ENCODE assay signal across 19 mouse cellular contexts in genomic region chr1:187964829-187965760, GRCm38 (mm10).
DNase-seq lines count a peak whose midpoint lies in the region; ATAC-seq lines count a peak whose summit lies in the region.
"Had no signal": no experiment of that assay in that cellular context is flagged by ENCODE, and none has a peak within 500 bp of the region (broad histone marks: within the 10 kb centered on the region; RNA-seq: fewer than 3 reads in every experiment).

No protein-coding gene starts in this region.

- DNase-seq in heart, postnatal 10 days = no peak
- peak; percentile 91 for DNase-seq in midbrain, embryonic 11.5 days (ENCODE audit: low spot score, missing footprints)
- DNase-seq in forebrain, embryonic 14.5 days (ENCODE audit: low spot score) = peak; percentile 67
- no peak for DNase-seq in layer of hippocampus, postnatal 14 days (ENCODE audit: low spot score in 2 of 2)
- DNase-seq in embryonic facial prominence, embryonic 10.5 days (ENCODE audit: low spot score) = no peak
- DNase-seq: adrenal gland, postnatal 14 days; cerebellum, adult 18-20 months; gastrocnemius, postnatal 14 days; left cerebral cortex, postnatal 4 days; lung, embryonic 14.5 days; lung, postnatal 4 days; right cerebral cortex, postnatal 25 days; thymus, postnatal 14 days had no signal

- no peaks in the 10 kb centered on the region for H3K27me3 ChIP-seq in heart, embryonic 12.5 days (replicated peaks)
- no peaks in the 10 kb centered on the region for H3K27me3 ChIP-seq in midbrain, embryonic 11.5 days (ENCODE audit: control insufficient read depth, insufficient read depth, low read length)
- H3K27me3 ChIP-seq in midbrain, embryonic 13.5 days = peaks cover 7% of the 10 kb centered on the region; the same call in 1 of the 2 replicates
- H3K27me3 ChIP-seq in forebrain, embryonic 14.5 days (replicated peaks; ENCODE audit: control insufficient read depth, insufficient read depth, low read length) = 0 out of 2 replicates have a peak, but pooled peaks cover 7% of the 10 kb centered on the region
- H3K27me3 ChIP-seq in stomach, embryonic 15.5 days (replicated peaks) = no peaks in the 10 kb centered on the region
- H3K27me3 ChIP-seq in embryonic facial prominence, embryonic 10.5 days (replicated peaks; ENCODE audit: low read depth, poor library complexity, severe bottlenecking) = 0 out of 2 replicates have a peak, but pooled peaks cover 4% of the 10 kb centered on the region
- H3K27me3 ChIP-seq: Patski had no signal

- H3K27ac ChIP-seq in heart, embryonic 12.5 days (ENCODE audit: poor library complexity, severe bottlenecking) = peak overlapping the region; percentile 85
- H3K27ac ChIP-seq in midbrain, embryonic 11.5 days (ENCODE audit: low read depth, low read length) = no peak overlapping the region
- H3K27ac ChIP-seq in midbrain, embryonic 13.5 days = no peak overlapping the region
- H3K27ac ChIP-seq in forebrain, embryonic 14.5 days (ENCODE audit: low read depth, low read length) = no peak overlapping the region; the same call in 1 of the 2 replicates
- H3K27ac ChIP-seq in stomach, embryonic 15.5 days = no peak overlapping the region
- H3K27ac ChIP-seq in embryonic facial prominence, embryonic 10.5 days (replicated peaks) = no peak overlapping the region
- H3K27ac ChIP-seq: hindbrain, embryonic 10.5 days had no signal

- H3K9me3 ChIP-seq in heart, embryonic 12.5 days (replicated peaks) = no peaks in the 10 kb centered on the region
- H3K9me3 ChIP-seq in midbrain, embryonic 11.5 days (ENCODE audit: control insufficient read depth, low read length) = no peaks in the 10 kb centered on the region
- H3K9me3 ChIP-seq in midbrain, embryonic 13.5 days = no peaks in the 10 kb centered on the region
- no peaks in the 10 kb centered on the region for H3K9me3 ChIP-seq in forebrain, embryonic 14.5 days (replicated peaks; ENCODE audit: control insufficient read depth, low read length)
- H3K9me3 ChIP-seq in stomach, embryonic 15.5 days = no peaks in the 10 kb centered on the region
- no peaks in the 10 kb centered on the region for H3K9me3 ChIP-seq in embryonic facial prominence, embryonic 10.5 days
- H3K9me3 ChIP-seq: hindbrain, embryonic 10.5 days had no signal

- ATAC-seq in heart, embryonic 12.5 days (ENCODE audit: insufficient number of reproducible peaks, low FRiP score) = no peak
- no peak for ATAC-seq in midbrain, embryonic 11.5 days (ENCODE audit: low FRiP score)
- no peak for ATAC-seq in midbrain, embryonic 13.5 days
- ATAC-seq in forebrain, embryonic 14.5 days = peak; percentile 61
- ATAC-seq in stomach, embryonic 15.5 days (ENCODE audit: insufficient read depth, low FRiP score, low read depth) = peak; percentile 53; the same call in 1 of the 2 replicates
- ATAC-seq: activated CD4-positive, CD25-positive, alpha-beta regulatory T cell, adult 4 months; Patski had no signal

- H3K4me3 ChIP-seq in heart, embryonic 12.5 days = no peak overlapping the region
- H3K4me3 ChIP-seq in midbrain, embryonic 11.5 days (ENCODE audit: low read depth, low read length) = no peak overlapping the region
- no peak overlapping the region for H3K4me3 ChIP-seq in midbrain, embryonic 13.5 days (replicated peaks)
- H3K4me3 ChIP-seq in forebrain, embryonic 14.5 days (ENCODE audit: low read depth, low read length) = no peak overlapping the region
- no peak overlapping the region for H3K4me3 ChIP-seq in stomach, embryonic 15.5 days (replicated peaks)
- no peak overlapping the region for H3K4me3 ChIP-seq in embryonic facial prominence, embryonic 10.5 days
- H3K4me3 ChIP-seq: hindbrain, embryonic 10.5 days had no signal

- intact Hi-C loops in heart, postnatal 10 days (cut with DNase I) = no loop called here

- H3K4me2 ChIP-seq in heart, embryonic 12.5 days = peak overlapping the region; percentile 32; the same call in 1 of the 2 replicates
- no peak overlapping the region for H3K4me2 ChIP-seq in midbrain, embryonic 11.5 days
- no peak overlapping the region for H3K4me2 ChIP-seq in midbrain, embryonic 13.5 days (replicated peaks)
- H3K4me2 ChIP-seq in forebrain, embryonic 14.5 days (ENCODE audit: low read length) = 0 out of 2 replicates have a peak overlapping the region, but pooled peaks have one; percentile 5
- no peak overlapping the region for H3K4me2 ChIP-seq in stomach, embryonic 15.5 days
- H3K4me2 ChIP-seq: lung, embryonic 14.5 days had no signal

- H3K4me1 ChIP-seq in heart, embryonic 12.5 days (replicated peaks) = peaks cover 37% of the 10 kb centered on the region
- H3K4me1 ChIP-seq in midbrain, embryonic 11.5 days (ENCODE audit: control insufficient read depth, insufficient read depth, low read length) = peaks cover 12% of the 10 kb centered on the region
- H3K4me1 ChIP-seq in midbrain, embryonic 13.5 days (replicated peaks) = peaks cover 18% of the 10 kb centered on the region
- H3K4me1 ChIP-seq in forebrain, embryonic 14.5 days (ENCODE audit: control insufficient read depth, insufficient read depth, low read length) = peaks cover 10% of the 10 kb centered on the region; the same call in 1 of the 2 replicates
- no peaks in the 10 kb centered on the region for H3K4me1 ChIP-seq in stomach, embryonic 15.5 days
- H3K4me1 ChIP-seq in embryonic facial prominence, embryonic 10.5 days = peaks cover 20% of the 10 kb centered on the region

- WGBS in heart, embryonic 12.5 days = 14% methylated on average over 18 of the region's 18 CpGs
- 21% methylated on average over 18 of the region's 18 CpGs for WGBS in midbrain, embryonic 11.5 days
- WGBS in midbrain, embryonic 13.5 days = 19% methylated on average over 18 of the region's 18 CpGs
- 7% methylated on average over 18 of the region's 18 CpGs for WGBS in forebrain, embryonic 14.5 days
- WGBS in stomach, embryonic 15.5 days = 39% methylated on average over 18 of the region's 18 CpGs
- WGBS in embryonic facial prominence, embryonic 10.5 days = 55% methylated on average over 18 of the region's 18 CpGs

- H3K9ac ChIP-seq in heart, embryonic 12.5 days = no peak overlapping the region
- H3K9ac ChIP-seq in midbrain, embryonic 11.5 days (ENCODE audit: low read length) = no peak overlapping the region
- no peak overlapping the region for H3K9ac ChIP-seq in midbrain, embryonic 13.5 days (replicated peaks)
- H3K9ac ChIP-seq in forebrain, embryonic 14.5 days (ENCODE audit: low read length) = no peak overlapping the region
- no peak overlapping the region for H3K9ac ChIP-seq in stomach, embryonic 15.5 days
- H3K9ac ChIP-seq: lung, embryonic 14.5 days had no signal

- H3K36me3 ChIP-seq in heart, embryonic 12.5 days = no peaks in the 10 kb centered on the region
- H3K36me3 ChIP-seq in midbrain, embryonic 11.5 days (ENCODE audit: control insufficient read depth, insufficient read depth, low read length) = no peaks in the 10 kb centered on the region
- H3K36me3 ChIP-seq in midbrain, embryonic 13.5 days = no peaks in the 10 kb centered on the region
- no peaks in the 10 kb centered on the region for H3K36me3 ChIP-seq in forebrain, embryonic 14.5 days (ENCODE audit: control insufficient read depth, insufficient read depth, low read length)
- H3K36me3 ChIP-seq in stomach, embryonic 15.5 days = no peaks in the 10 kb centered on the region
- no peaks in the 10 kb centered on the region for H3K36me3 ChIP-seq in embryonic facial prominence, embryonic 10.5 days (replicated peaks)
- H3K36me3 ChIP-seq: hindbrain, embryonic 10.5 days had no signal

Comparison
In these comparisons a context has a peak if more than half of its experiments do, and no peak if none do; other contexts are left out.
1. ATAC-seq: peak in forebrain, embryonic 14.5 days (single experiment) and stomach, embryonic 15.5 days (single experiment); none in heart, embryonic 12.5 days (single experiment), midbrain, embryonic 11.5 days (single experiment) and midbrain, embryonic 13.5 days (single experiment).
2. H3K4me2 ChIP-seq: peak in heart, embryonic 12.5 days (single experiment) and forebrain, embryonic 14.5 days (single experiment); none in midbrain, embryonic 11.5 days (single experiment), midbrain, embryonic 13.5 days (single experiment) and stomach, embryonic 15.5 days (single experiment).
3. DNase-seq: peak in midbrain, embryonic 11.5 days (single experiment) and forebrain, embryonic 14.5 days (single experiment); none in heart, postnatal 10 days (0 of 2), layer of hippocampus, postnatal 14 days (0 of 2) and embryonic facial prominence, embryonic 10.5 days (single experiment).